Mouse (Mus musculus) midbrain, embryonic 15.5 days (tissue): Measurements from ENCODE around the gene Prss33. TPM values are rescaled to one million over a fixed set of nuclear protein-coding genes. Genes with fewer than 3 reads are reported as not detected.

ENCODE experiments used
- ATAC-seq: fragments of 200-750 bp; cut with Nextera tagmentation; replicated peaks from 2 replicates; pipeline ENCODE4 v1.8.0; 2017; ENCODE audit warnings: moderate TSS enrichment
- H3K27ac ChIP-seq: fragments of 300-500 bp; sonication (generic); 2 replicates; pipeline ENCODE4 v1.5.1; 2015; ENCODE audit warnings: mild to moderate bottlenecking, inconsistent platforms
- H3K27me3 ChIP-seq: fragments of 300-500 bp; sonication (generic); replicated peaks from 2 replicates; pipeline ENCODE4 v1.6.1; 2015; ENCODE audit warnings: inconsistent platforms
- H3K36me3 ChIP-seq: fragments of 300-500 bp; sonication (generic); replicated peaks from 2 replicates; pipeline ENCODE4 v1.6.1; 2015; ENCODE audit warnings: inconsistent platforms
- H3K4me1 ChIP-seq: fragments of 300-500 bp; sonication (generic); 2 replicates; pipeline ENCODE4 v1.6.1; 2015; ENCODE audit warnings: inconsistent platforms
- H3K4me2 ChIP-seq: fragments of 300-500 bp; sonication (generic); 2 replicates; pipeline ENCODE4 v1.6.1; 2015; ENCODE audit warnings: inconsistent platforms, mild to moderate bottlenecking, moderate library complexity
- H3K4me3 ChIP-seq: fragments of 300-500 bp; sonication (generic); 2 replicates; pipeline ENCODE4 v1.5.1; 2015; ENCODE audit warnings: mild to moderate bottlenecking, inconsistent platforms
- H3K9ac ChIP-seq: fragments of 300-500 bp; sonication (generic); 2 replicates; pipeline ENCODE4 v1.6.1; 2015; ENCODE audit warnings: mild to moderate bottlenecking, inconsistent platforms
- H3K9me3 ChIP-seq: fragments of 300-500 bp; sonication (generic); 2 replicates; pipeline ENCODE4 v1.6.1; 2016; ENCODE audit warnings: inconsistent platforms
- WGBS: fragments of 180-500 bp; shearing (Covaris S2); methylation state at CpG from one replicate; pipeline ENCODE4 v1.1.7; 2015; ENCODE audit warnings: mixed read lengths; 5-methylcytosine and 5-hydroxymethylcytosine counted together
- polyA plus RNA-seq: library from polyadenylated mRNA; unstranded; fragments of >200 nt; fragmentation: Nextera tagmentation; extraction: Ambion mirVana; gene quantifications from 2 replicates; pipeline ENCODE4 v1.2.1, GENCODE M21; 2015

Prss33 gene
- polyA plus RNA-seq, 1 experiment from 2014 or later = 0.15 TPM

- no peaks in the 10 kb centered on the region for H3K9me3 ChIP-seq
- H3K27ac ChIP-seq = no peak overlapping the region
- no peaks in the 10 kb centered on the region for H3K27me3 ChIP-seq
- H3K4me2 ChIP-seq = no peak overlapping the region
- H3K4me1 ChIP-seq = no peaks in the 10 kb centered on the region
- H3K36me3 ChIP-seq = no peaks in the 10 kb centered on the region
- 63% methylated on average over 19 of the region's 19 CpGs for WGBS
- 0 out of 2 replicates have a peak, but pooled peaks have one; percentile 56 for ATAC-seq
- no peak overlapping the region for H3K4me3 ChIP-seq
- no peak overlapping the region for H3K9ac ChIP-seq
Observed at GRCm38 (mm10) chr17:23850853-23851749, 15.2 kb upstream of the Prss33 start.

GRCm38 (mm10) chr17:23850028-23850427, 14.2 kb upstream of the Prss33 start:
- Histone ChIP-seq H3K36me3 (no peaks in the 10 kb centered on the region), H3K4me2 (no peak overlapping the region), H3K27me3 (no peaks in the 10 kb centered on the region), H3K9me3 (no peaks in the 10 kb centered on the region), H3K4me3 (no peak overlapping the region), H3K27ac (no peak overlapping the region), H3K4me1 (no peaks in the 10 kb centered on the region), H3K9ac (no peak overlapping the region)
- WGBS = 65% methylated on average over 2 of the region's 2 CpGs
- ATAC-seq = no peak

DNA sequence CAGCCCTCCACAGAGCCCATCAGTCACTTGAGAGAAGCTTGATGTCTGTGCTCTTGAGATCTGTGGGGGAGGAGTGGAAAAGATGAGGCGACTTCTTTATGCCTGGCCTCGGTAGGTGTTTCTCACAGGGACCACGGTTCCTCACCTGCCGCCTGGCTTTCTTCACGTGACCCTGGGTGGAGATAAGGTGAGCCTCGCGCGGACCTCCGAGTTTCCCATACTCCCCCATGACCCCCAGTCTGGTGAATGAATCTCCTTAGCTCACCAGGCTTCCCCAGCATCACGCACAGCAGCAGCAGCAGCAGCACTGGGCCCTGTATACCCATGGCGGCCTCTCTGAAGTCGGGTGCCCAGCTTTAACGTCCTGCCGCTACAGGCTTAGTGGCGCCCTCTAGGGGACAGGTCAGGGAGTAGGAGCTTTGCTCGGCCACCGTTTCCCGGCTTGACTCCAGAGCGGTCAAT, 8.0 kb upstream of the Prss33 start, which contains the start of the genes Prss32 and Prss41:
TSS of gene Prss32 (plus strand) at position 44 of the 462 bp plus-strand sequence.
TSS of gene Prss41 (minus strand) at position 361 of the 462 bp plus-strand sequence.
- Histone ChIP-seq H3K36me3 (no peaks in the 10 kb centered on the region), H3K4me1 (no peaks in the 10 kb centered on the region), H3K9me3 (no peaks in the 10 kb centered on the region), H3K27me3 (no peaks in the 10 kb centered on the region), H3K4me3 (0 out of 2 replicates have a peak within 1 kb of the TSS, but pooled peaks have one; percentile 5), H3K27ac (no peak within 1 kb of the TSS), H3K4me2 (peak within 1 kb of the TSS; percentile 26; the same call in 1 of the 2 replicates), H3K9ac (no peak within 1 kb of the TSS)
- 0 out of 2 replicates have a peak, but pooled peaks have one; percentile 17 for ATAC-seq
- 21% methylated on average over 19 of the region's 19 CpGs for WGBS

- H3K4me2 ChIP-seq = 0 out of 2 replicates have a peak overlapping the region, but pooled peaks have one; percentile 12
- H3K9ac ChIP-seq = no peak overlapping the region
- ATAC-seq = peak; percentile 50; the same call in 1 of the 2 replicates
- H3K36me3 ChIP-seq = no peaks in the 10 kb centered on the region
- H3K27me3 ChIP-seq = no peaks in the 10 kb centered on the region
- no peak overlapping the region for H3K4me3 ChIP-seq
- H3K27ac ChIP-seq = no peak overlapping the region
- H3K9me3 ChIP-seq = no peaks in the 10 kb centered on the region
- WGBS = 47% methylated on average over 23 of the region's 23 CpGs
- H3K4me1 ChIP-seq = no peaks in the 10 kb centered on the region
Observed at GRCm38 (mm10) chr17:23843141-23843811, 7.4 kb upstream of the Prss33 start.

DNA sequence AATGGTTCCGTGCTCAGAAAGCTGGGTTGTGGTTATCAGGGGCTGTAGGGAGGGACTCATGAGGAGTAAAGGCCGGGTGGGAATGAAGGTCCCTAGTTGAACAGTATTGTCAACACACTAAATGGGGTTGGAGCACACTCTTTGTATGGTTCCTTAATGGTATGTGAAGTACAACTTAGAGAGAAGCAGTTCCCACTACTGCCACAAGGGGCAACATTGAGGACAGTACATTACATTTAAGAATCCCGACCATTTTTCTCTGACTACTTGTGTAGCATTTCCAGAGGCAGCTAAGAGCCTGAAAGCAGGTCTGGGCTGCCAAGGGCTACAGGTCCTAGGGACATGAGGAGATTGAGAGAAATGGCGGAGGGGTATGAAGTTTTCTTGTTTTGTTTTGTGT, 5.3 kb upstream of the Prss33 start:
- ATAC-seq = no peak
- Histone ChIP-seq H3K36me3 (no peaks in the 10 kb centered on the region), H3K4me3 (no peak overlapping the region), H3K9me3 (no peaks in the 10 kb centered on the region), H3K27ac (no peak overlapping the region), H3K4me1 (no peaks in the 10 kb centered on the region), H3K27me3 (no peaks in the 10 kb centered on the region), H3K4me2 (no peak overlapping the region), H3K9ac (no peak overlapping the region)
- WGBS = 28% methylated on average over 4 of the region's 4 CpGs

GRCm38 (mm10) chr17:23831201-23831600, 4.7 kb downstream of the Prss33 start:
- Histone ChIP-seq H3K36me3 (peaks cover 8% of the 10 kb centered on the region; the same call in 1 of the 2 replicates), H3K27me3 (0 out of 2 replicates have a peak, but pooled peaks cover 6% of the 10 kb centered on the region), H3K9me3 (no peaks in the 10 kb centered on the region), H3K4me3 (no peak overlapping the region), H3K27ac (no peak overlapping the region), H3K4me2 (no peak overlapping the region), H3K9ac (no peak overlapping the region), H3K4me1 (peaks cover 20% of the 10 kb centered on the region)
- 100% methylated on average over 1 of the region's 1 CpGs for WGBS
- no peak for ATAC-seq

GRCm38 (mm10) chr17:23829064-23829619, 6.7 kb downstream of the Prss33 start, which contains the start of gene Elob:
Elob (minus strand) TSS chr17:23829136.
- Histone ChIP-seq H3K27ac (peak within 1 kb of the TSS; percentile 91), H3K36me3 (peaks cover 28% of the 10 kb centered on the region), H3K4me1 (peaks cover 20% of the 10 kb centered on the region), H3K4me2 (peak within 1 kb of the TSS; percentile 81), H3K9ac (peak within 1 kb of the TSS; percentile 91), H3K27me3 (0 out of 2 replicates have a peak, but pooled peaks cover 6% of the 10 kb centered on the region), H3K9me3 (no peaks in the 10 kb centered on the region), H3K4me3 (peak within 1 kb of the TSS; percentile 95)
- peak; percentile 96 for ATAC-seq
- under 1% methylated on average over 32 of the region's 42 CpGs for WGBS

DNA sequence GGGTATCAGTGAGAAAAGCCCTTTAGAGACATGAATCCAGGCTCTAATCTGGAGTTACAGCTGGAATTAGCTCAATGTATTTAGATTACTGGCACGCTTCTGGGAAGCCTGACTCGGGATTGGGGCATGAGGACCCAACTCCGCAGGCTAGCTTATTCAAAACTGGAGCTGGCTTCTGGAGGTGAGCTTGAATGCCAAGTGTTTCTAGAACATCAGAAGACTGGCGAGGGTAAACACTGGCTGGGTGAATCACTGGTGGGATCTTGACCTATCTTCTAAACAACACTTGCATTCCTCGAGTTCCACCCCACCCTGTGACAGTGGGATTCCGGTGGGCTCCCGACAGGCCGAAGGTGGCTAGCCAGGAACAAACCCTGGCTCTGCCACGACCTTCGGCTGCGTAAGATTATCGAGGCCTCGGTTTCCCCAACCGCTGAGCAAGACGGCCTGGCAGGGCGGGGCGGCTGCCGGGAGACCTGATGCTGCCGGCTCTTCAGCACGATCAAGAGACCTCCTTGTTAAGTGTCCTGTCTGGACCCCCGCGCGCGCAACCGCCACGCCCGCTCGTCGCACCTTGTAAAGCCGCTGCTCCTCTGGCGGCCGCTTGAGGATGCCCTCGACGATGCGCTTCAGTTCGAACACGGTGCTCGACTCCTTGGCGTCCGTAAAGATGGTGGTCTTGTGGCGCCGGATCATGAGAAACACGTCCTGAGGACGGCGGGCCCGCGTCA, 7.4 kb downstream of the Prss33 start:
- ATAC-seq = peak; percentile 83
- WGBS = under 1% methylated on average over 47 of the region's 47 CpGs
- Histone ChIP-seq H3K4me3 (peak overlapping the region; percentile 95), H3K9ac (peak overlapping the region; percentile 91), H3K4me2 (peak overlapping the region; percentile 81), H3K36me3 (peaks cover 35% of the 10 kb centered on the region), H3K27me3 (0 out of 2 replicates have a peak, but pooled peaks cover 1% of the 10 kb centered on the region), H3K27ac (peak overlapping the region; percentile 91), H3K9me3 (no peaks in the 10 kb centered on the region), H3K4me1 (peaks cover 20% of the 10 kb centered on the region)

DNA sequence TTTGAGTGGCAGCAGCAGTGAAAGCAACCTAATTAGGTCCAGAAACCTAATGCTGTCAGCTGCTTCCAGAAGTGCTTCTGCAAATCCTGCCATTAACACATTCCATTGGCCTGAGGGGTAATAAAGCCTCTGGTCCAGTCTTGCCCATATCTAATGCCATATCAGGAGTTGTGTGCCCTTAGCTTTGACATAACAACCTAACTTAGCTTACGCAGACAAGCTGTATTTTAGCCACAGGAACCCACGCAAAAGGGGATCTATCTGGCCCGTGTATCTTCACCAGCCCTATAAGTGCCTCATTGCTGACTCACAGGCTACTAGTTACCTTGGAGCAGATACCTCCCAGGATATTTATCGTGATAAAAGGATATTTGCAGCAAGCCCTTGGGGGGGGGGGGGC, 10.3 kb downstream of the Prss33 start:
- Histone ChIP-seq H3K9me3 (no peaks in the 10 kb centered on the region), H3K27ac (no peak overlapping the region), H3K4me1 (peaks cover 20% of the 10 kb centered on the region), H3K4me2 (no peak overlapping the region), H3K9ac (no peak overlapping the region), H3K4me3 (no peak overlapping the region), H3K36me3 (peaks cover 61% of the 10 kb centered on the region), H3K27me3 (no peaks in the 10 kb centered on the region)
- ATAC-seq = no peak
- WGBS = 87% methylated on average over 4 of the region's 4 CpGs

GRCm38 (mm10) chr17:23823614-23824013, 12.2 kb downstream of the Prss33 start:
- Histone ChIP-seq H3K4me3 (no peak overlapping the region), H3K27ac (no peak overlapping the region), H3K36me3 (peaks cover 81% of the 10 kb centered on the region), H3K9ac (no peak overlapping the region), H3K9me3 (peaks cover 9% of the 10 kb centered on the region), H3K4me1 (peaks cover 20% of the 10 kb centered on the region), H3K4me2 (no peak overlapping the region), H3K27me3 (no peaks in the 10 kb centered on the region)
- ATAC-seq = no peak
- WGBS = 92% methylated on average over 12 of the region's 12 CpGs

DNA sequence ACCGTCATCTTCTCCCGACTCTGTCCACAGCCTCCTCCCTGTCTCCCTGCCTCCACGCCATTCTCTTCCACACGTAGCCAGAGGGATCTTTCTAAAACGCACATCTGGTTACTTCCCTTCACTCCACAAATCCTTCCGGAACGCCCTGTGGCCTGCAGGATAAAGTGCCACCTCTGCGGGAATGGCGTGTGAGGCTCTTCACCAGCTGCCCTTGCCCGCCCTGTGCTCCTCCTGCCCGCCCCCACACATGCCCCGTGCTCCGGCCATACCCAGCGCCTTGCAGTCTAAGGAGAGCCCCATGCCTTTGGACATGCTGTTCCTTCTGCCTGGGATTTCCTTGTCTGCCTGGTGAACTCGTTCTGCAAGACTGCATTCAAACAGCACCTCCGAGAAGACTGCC, 12.8 kb downstream of the Prss33 start:
- H3K36me3 ChIP-seq = peaks cover 86% of the 10 kb centered on the region
- no peak overlapping the region for H3K9ac ChIP-seq
- no peak overlapping the region for H3K27ac ChIP-seq
- ATAC-seq = no peak
- H3K4me2 ChIP-seq = no peak overlapping the region
- H3K9me3 ChIP-seq = peaks cover 9% of the 10 kb centered on the region
- H3K4me3 ChIP-seq = no peak overlapping the region
- 84% methylated on average over 16 of the region's 16 CpGs for WGBS
- peaks cover 18% of the 10 kb centered on the region for H3K4me1 ChIP-seq
- no peaks in the 10 kb centered on the region for H3K27me3 ChIP-seq
